Mouse (Mus musculus) small intestine, adult 2 months (tissue): ENCODE measurements around the gene Gltpd2. TPM values are rescaled to one million over a fixed set of nuclear protein-coding genes. Genes with fewer than 3 reads are reported as not detected.
"Not testable (repeated sequence)": the region's sequence is repeated elsewhere in the genome, so short reads cannot be mapped to it uniquely, and the experiment has no call there.

Source experiments
- H3K27ac ChIP-seq: fragments of 200-500 bp; 2 replicates; pipeline ENCODE4 v1.5.1; 2012; ENCODE audit warnings: low read depth, low read length, control low read depth, inconsistent platforms; ENCODE audit not compliant: insufficient read depth
- H3K27me3 ChIP-seq: fragments of 200-500 bp; 2 replicates; pipeline ENCODE4 v1.6.1; 2012; ENCODE audit warnings: mild to moderate bottlenecking, moderate library complexity, low read length, inconsistent platforms; ENCODE audit not compliant: control insufficient read depth, insufficient read depth
- H3K36me3 ChIP-seq: fragments of 200-500 bp; 2 replicates; pipeline ENCODE4 v1.6.1; 2012; ENCODE audit warnings: mild to moderate bottlenecking, low read length, control low read depth, inconsistent platforms; ENCODE audit not compliant: control insufficient read depth, insufficient read depth
- H3K4me1 ChIP-seq: fragments of 200-500 bp; 2 replicates; pipeline ENCODE4 v1.6.1; 2012; ENCODE audit warnings: low read length, inconsistent platforms, mixed read lengths; ENCODE audit not compliant: control insufficient read depth, insufficient read depth, insufficient read length
- H3K4me3 ChIP-seq: fragments of 200-500 bp; 2 replicates; pipeline ENCODE4 v1.5.1; 2012; ENCODE audit warnings: low read depth, mild to moderate bottlenecking, control low read depth, inconsistent platforms, low read length, moderate library complexity
- CTCF ChIP-seq: fragments of 200-500 bp; IDR thresholded peaks from 2 replicates; pipeline ENCODE4 v1.5.1; 2012; ENCODE audit warnings: low read depth, mild to moderate bottlenecking, control low read depth, inconsistent platforms, low read length, moderate library complexity, mixed read lengths; ENCODE audit not compliant: insufficient replicate concordance, insufficient read length; ENCODE audit errors: extremely low read depth
- POLR2A ChIP-seq: fragments of 200-500 bp; IDR thresholded peaks from 2 replicates; pipeline ENCODE4 v1.6.1; 2012; ENCODE audit warnings: low read depth, mild to moderate bottlenecking, control low read depth, inconsistent platforms, low read length, moderate library complexity
- WGBS: fragments of 180-500 bp; shearing (Covaris S2); methylation state at CpG from one replicate; pipeline ENCODE4 v1.1.7; 2018; 5-methylcytosine and 5-hydroxymethylcytosine counted together
- polyA plus RNA-seq: library from polyadenylated mRNA; depleted of rRNA; stranded (reverse); fragments of >200 nt; gene quantifications from 2 replicates; pipeline ENCODE4 v1.2.3, GENCODE M21; 2012; rRNA removed

Gene Gltpd2
- 4.3 and 8.4 TPM in 2 replicates for polyA plus RNA-seq

GRCm38 (mm10) chr11:70518923-70519322 is at the start of gene Gltpd2:
Gene Gltpd2, plus strand, starts transcription at chr11:70519196.
- peak within 1 kb of the TSS; percentile 13; the same call in 1 of the 2 replicates for H3K27ac ChIP-seq
- TF ChIP-seq POLR2A (no peak), CTCF (no peak)
- WGBS = 61% methylated on average over 10 of the region's 10 CpGs
- H3K36me3 ChIP-seq = no peaks in the 10 kb centered on the region
- H3K27me3 ChIP-seq = no peaks in the 10 kb centered on the region
- H3K4me1 ChIP-seq = peaks cover 13% of the 10 kb centered on the region
- peak within 1 kb of the TSS; percentile 52 for H3K4me3 ChIP-seq

DNA sequence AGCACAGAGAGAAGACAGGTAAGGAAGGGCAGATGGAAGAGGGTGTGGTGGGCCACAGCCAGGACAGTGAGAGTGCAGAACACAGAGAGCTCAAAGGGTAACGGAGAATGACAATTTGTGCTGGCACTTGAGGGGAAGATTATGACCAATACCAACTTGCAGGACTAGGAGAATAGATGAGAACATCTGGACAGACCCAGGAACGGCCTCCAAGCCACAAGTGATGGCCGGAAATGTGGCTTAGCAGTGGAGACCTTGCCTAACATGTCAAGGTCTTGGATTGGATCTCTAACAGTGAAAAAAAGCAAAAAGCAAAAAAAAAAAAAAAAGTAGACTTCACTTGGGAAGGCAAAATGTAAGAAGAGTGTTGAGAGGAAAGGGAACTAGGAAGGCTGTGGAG is 49.2 kb upstream of the Gltpd2 start:
- WGBS = 84% methylated on average over 3 of the region's 3 CpGs
- H3K27me3 ChIP-seq = no peaks in the 10 kb centered on the region
- H3K4me1 ChIP-seq = peaks cover 9% of the 10 kb centered on the region
- no peaks in the 10 kb centered on the region for H3K36me3 ChIP-seq
- no peak for TF ChIP-seq POLR2A
- TF ChIP-seq CTCF = no peak
- peak overlapping the region; percentile 2; the same call in 1 of the 2 replicates for H3K27ac ChIP-seq
- no peak overlapping the region for H3K4me3 ChIP-seq

DNA sequence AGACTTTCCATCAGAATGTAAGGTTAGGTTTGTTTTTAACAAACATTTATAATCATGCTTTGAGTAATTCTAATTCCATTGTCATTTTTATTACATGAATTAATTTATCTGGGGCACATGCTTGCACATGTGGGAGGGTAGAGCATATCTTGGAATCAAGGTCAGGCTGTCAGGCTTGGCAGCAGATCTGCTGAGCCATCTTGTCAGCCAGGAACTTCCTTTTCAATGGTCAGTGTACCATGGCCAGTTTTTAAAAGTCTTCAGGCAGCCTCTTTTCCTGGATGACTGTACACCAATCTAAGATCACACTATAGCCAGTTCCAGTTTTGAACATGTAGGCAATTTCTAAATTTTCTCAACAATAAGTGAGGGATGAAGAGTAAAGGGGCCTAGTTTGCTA is 46.3 kb upstream of the Gltpd2 start:
- H3K36me3 ChIP-seq = no peaks in the 10 kb centered on the region
- TF ChIP-seq POLR2A (no peak), CTCF (no peak)
- H3K27ac ChIP-seq = peak overlapping the region; percentile 73
- H3K4me1 ChIP-seq = peaks cover 11% of the 10 kb centered on the region
- no peak overlapping the region for H3K4me3 ChIP-seq
- H3K27me3 ChIP-seq = no peaks in the 10 kb centered on the region

- WGBS = 59% methylated on average over 5 of the region's 5 CpGs
- Histone ChIP-seq H3K4me1 (peaks cover 11% of the 10 kb centered on the region), H3K27ac (peak overlapping the region; percentile 57)
- H3K36me3 ChIP-seq, H3K4me3 ChIP-seq, H3K27me3 ChIP-seq: not testable (repeated sequence)
Measured at GRCm38 (mm10) chr11:70473291-70473690, 45.7 kb upstream of the Gltpd2 start.

DNA sequence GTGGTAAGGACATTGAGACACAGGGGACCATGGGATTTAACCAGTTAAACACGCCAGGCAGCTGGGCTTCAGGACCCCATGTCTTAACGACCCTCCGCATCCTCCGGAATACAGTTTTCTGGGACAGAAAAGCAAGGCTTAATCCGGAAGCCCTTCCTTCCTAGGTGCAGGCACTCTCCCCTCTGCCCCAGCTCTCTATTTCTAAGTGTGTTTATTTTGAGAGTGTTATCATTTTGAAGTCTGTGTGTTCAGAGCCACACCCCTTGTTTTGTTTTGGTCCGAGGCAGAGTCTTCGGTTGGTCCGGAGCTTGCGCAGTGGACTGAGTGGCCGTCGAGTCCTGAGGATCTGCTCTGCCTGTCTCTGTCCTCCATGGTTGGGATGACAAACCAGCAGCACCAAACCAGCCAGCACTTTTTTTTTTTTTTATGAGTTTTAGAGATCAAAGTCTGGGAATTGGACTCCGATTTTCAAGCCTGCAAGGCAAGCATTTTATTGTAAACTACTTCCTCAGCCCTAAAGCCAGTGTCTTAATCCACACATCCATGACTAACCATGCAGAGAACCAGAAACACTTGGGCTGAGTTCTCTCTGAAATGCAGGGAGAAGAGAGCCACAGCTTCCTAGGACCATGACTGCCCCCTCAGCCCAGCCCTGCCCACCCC is 44.0 kb upstream of the Gltpd2 start:
- H3K27me3 ChIP-seq = no peaks in the 10 kb centered on the region
- 25% methylated on average over 12 of the region's 12 CpGs for WGBS
- H3K4me1 ChIP-seq = peaks cover 9% of the 10 kb centered on the region
- H3K36me3 ChIP-seq = no peaks in the 10 kb centered on the region
- peak overlapping the region; percentile 93 for H3K27ac ChIP-seq
- TF ChIP-seq CTCF (no peak), POLR2A (no peak)
- H3K4me3 ChIP-seq = no peak overlapping the region

- TF ChIP-seq POLR2A (no peak), CTCF (no peak)
- 45% methylated on average over 2 of the region's 2 CpGs for WGBS
- H3K4me3 ChIP-seq = no peak overlapping the region
- peaks cover 2% of the 10 kb centered on the region; the same call in 1 of the 2 replicates for H3K4me1 ChIP-seq
- no peak overlapping the region for H3K27ac ChIP-seq
- H3K27me3 ChIP-seq = no peaks in the 10 kb centered on the region
- no peaks in the 10 kb centered on the region for H3K36me3 ChIP-seq
Measured at GRCm38 (mm10) chr11:70485498-70485897, 33.5 kb upstream of the Gltpd2 start.

- Histone ChIP-seq H3K27ac (no peak overlapping the region), H3K36me3 (no peaks in the 10 kb centered on the region), H3K4me3 (no peak overlapping the region), H3K27me3 (no peaks in the 10 kb centered on the region), H3K4me1 (no peaks in the 10 kb centered on the region; the same call in 1 of the 2 replicates)
- WGBS = 57% methylated on average over 4 of the region's 4 CpGs
- TF ChIP-seq POLR2A (no peak), CTCF (no peak)
Measured at GRCm38 (mm10) chr11:70487816-70488215, 31.2 kb upstream of the Gltpd2 start.

DNA sequence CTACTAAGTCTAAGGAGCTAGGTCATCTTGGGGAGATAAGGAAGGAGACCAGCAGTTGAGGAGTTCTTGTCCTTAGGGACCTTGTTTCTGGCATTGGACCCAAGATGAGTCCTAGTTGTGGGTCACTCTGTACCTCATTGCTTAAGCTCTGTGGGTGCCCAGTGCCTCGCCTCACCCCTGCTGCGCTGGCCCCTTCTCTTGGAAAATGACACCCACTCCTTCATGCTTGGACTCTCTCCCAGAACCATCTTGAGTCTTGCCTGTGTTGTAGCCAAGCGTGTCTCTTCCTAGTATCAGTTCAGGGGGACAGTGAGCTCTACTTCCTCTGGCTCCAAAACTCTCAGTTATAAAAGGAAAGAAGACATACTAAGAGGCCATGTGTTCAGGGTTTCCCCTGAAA is 29.9 kb upstream of the Gltpd2 start:
- 83% methylated on average over 3 of the region's 3 CpGs for WGBS
- H3K27ac ChIP-seq = peak overlapping the region; percentile 74

More for the DNA sequence above, 29.9 kb upstream of the Gltpd2 start:
- peaks cover 5% of the 10 kb centered on the region; the same call in 1 of the 2 replicates for H3K4me1 ChIP-seq
- no peaks in the 10 kb centered on the region for H3K36me3 ChIP-seq
- no peak for TF ChIP-seq CTCF
- no peak for TF ChIP-seq POLR2A
- no peak overlapping the region for H3K4me3 ChIP-seq
- H3K27me3 ChIP-seq = no peaks in the 10 kb centered on the region
